Mouse (Mus musculus) spleen, adult 2 months (tissue): ENCODE data around the gene Aacs. TPM values are rescaled to one million over a fixed set of nuclear protein-coding genes. Genes with fewer than 3 reads are reported as not detected.
"Not testable (repeated sequence)": the region's sequence is repeated elsewhere in the genome, so short reads cannot be mapped to it uniquely, and the experiment has no call there.

Source experiments
- DNase-seq, 2 experiments: peaks; one replicate each; pipeline versions ENCODE4 v3.0.0 to v3.0.0-alpha.2; 2012 to 2021; ENCODE audit warnings: low spot score in 2 of 2, low read depth in 1 of 2
- H3K27ac ChIP-seq: fragments of 200-500 bp; 2 replicates; pipeline ENCODE4 v1.5.1; 2012; ENCODE audit warnings: low read length, inconsistent platforms; ENCODE audit not compliant: insufficient read depth
- H3K27me3 ChIP-seq: fragments of 200-500 bp; 2 replicates; pipeline ENCODE4 v1.6.1; 2012; ENCODE audit warnings: mild to moderate bottlenecking, moderate library complexity, low read length, inconsistent platforms; ENCODE audit not compliant: control insufficient read depth, insufficient read depth
- H3K36me3 ChIP-seq: fragments of 200-500 bp; 2 replicates; pipeline ENCODE4 v1.6.1; 2012; ENCODE audit warnings: mild to moderate bottlenecking, low read length, inconsistent platforms; ENCODE audit not compliant: control insufficient read depth, insufficient read depth
- H3K4me1 ChIP-seq: fragments of 200-500 bp; 2 replicates; pipeline ENCODE4 v1.6.1; 2011; ENCODE audit warnings: inconsistent platforms; ENCODE audit not compliant: control insufficient read depth, insufficient read depth, insufficient read length
- H3K4me3 ChIP-seq: fragments of 200-500 bp; 2 replicates; pipeline ENCODE4 v1.5.1; 2011; ENCODE audit warnings: mild to moderate bottlenecking, inconsistent platforms; ENCODE audit not compliant: insufficient read depth, insufficient read length; ENCODE audit errors: extremely low read depth
- CTCF ChIP-seq: fragments of 200-500 bp; IDR thresholded peaks from 2 replicates; pipeline ENCODE4 v1.5.1; 2011; ENCODE audit warnings: mild to moderate bottlenecking, inconsistent platforms; ENCODE audit not compliant: insufficient read depth, insufficient read length, insufficient replicate concordance; ENCODE audit errors: extremely low read depth
- POLR2A ChIP-seq: fragments of 200-500 bp; IDR thresholded peaks from 2 replicates; pipeline ENCODE4 v1.6.1; 2011; ENCODE audit warnings: low read depth, low read length, inconsistent platforms
- WGBS: fragments of 180-500 bp; shearing (Covaris S2); methylation state at CpG from one replicate; pipeline ENCODE4 v1.1.7; 2018; 5-methylcytosine and 5-hydroxymethylcytosine counted together
- polyA plus RNA-seq: library from polyadenylated mRNA; depleted of rRNA; stranded (reverse); fragments of >200 nt; gene quantifications from 2 replicates; pipeline ENCODE4 v1.2.3, GENCODE M21; 2012; rRNA removed

Gene Aacs
- polyA plus RNA-seq = 23.4 and 27.1 TPM in 2 replicates

DNA sequence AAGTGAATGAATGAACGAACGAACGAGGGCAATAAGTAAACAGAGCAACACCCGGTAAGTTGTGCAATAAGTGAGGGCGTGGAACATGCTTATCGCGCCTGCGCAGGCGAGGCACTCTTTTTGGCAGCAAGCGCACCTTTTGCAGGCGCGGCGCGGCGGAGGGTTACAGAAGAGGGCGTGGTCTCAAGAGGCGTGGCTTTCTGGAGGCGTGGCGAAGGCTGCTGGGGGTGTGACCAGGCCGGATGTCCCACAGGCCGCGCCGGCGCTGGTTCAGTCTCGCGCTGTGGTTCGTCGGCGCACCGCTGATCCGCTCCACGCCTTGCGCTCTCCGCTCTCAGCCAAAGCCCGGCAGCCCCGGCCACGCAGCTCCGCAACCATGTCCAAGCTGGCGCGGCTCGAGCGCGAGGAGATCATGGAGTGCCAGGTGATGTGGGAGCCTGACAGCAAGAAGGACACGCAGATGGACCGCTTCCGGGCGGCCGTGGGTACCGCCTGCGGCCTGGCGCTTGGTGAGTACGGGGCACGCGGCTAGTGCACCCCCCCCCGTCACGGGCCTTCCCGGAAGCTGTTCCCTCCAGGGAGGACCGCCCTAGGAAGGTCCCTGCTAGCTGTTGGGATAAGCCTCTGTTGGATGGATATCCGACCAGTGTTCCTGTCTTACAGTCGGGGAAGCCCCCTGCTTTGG is at the start of gene Aacs:
TSS of gene Aacs (plus strand) at position 214 of the 685 bp plus-strand sequence.
- Histone ChIP-seq H3K4me1 (peaks cover 18% of the 10 kb centered on the region; the same call in 1 of the 2 replicates), H3K27me3 (no peaks in the 10 kb centered on the region), H3K27ac (peak within 1 kb of the TSS; percentile 66), H3K36me3 (no peaks in the 10 kb centered on the region), H3K4me3 (peak within 1 kb of the TSS; percentile 79)
- TF ChIP-seq POLR2A (peak; percentile 82), CTCF (no peak)
- DNase-seq = peak; percentile 92 to 97
- WGBS = under 1% methylated on average over 60 of the region's 60 CpGs

DNA sequence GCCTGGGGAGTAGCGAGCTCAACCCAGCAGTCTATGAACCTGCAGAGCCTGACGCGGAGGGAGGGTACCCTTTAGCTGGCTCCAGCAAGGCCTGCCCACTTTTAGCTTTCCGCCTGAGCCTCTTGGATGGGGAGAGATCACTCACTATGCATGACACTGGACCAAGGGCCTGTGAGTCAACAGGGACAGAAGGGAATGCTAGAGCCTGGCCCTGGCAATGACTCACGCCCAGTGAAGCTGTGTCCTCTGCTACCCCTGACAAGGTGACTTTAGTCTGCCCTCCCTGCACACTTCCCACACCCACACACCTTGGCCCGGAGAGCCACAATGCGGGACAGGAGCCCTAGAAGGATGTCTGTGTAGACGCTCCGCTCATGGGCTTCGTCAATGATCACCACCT is 49.3 kb upstream of the Aacs start:
- TF ChIP-seq CTCF = no peak
- no peak for TF ChIP-seq POLR2A
- H3K36me3 ChIP-seq = peaks cover 68% of the 10 kb centered on the region
- no peaks in the 10 kb centered on the region for H3K4me1 ChIP-seq
- 86% methylated on average over 10 of the region's 10 CpGs for WGBS
- DNase-seq = no peak
- H3K27ac ChIP-seq = no peak overlapping the region
- H3K4me3 ChIP-seq = no peak overlapping the region
- H3K27me3 ChIP-seq = no peaks in the 10 kb centered on the region

DNA sequence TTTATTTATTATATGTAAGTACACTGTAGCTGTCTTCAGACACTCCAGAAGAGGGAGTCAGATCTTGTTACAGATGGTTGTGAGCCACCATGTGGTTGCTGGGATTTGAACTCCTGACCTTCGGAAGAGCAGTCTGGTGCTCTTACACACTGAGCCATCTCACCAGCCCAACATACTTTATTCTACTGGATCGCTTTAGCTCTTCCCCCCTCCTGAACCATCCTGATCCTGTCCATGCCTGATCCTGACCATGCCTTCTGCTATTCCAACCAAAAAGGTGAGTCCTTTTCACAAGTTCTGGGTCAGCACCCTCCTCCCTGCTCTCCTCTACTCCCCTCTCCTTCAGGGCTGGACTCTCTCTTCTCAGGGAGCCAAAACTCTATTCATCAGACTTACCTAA is 43.3 kb upstream of the Aacs start:
- DNase-seq, H3K4me1 ChIP-seq, H3K4me3 ChIP-seq, H3K27ac ChIP-seq, H3K27me3 ChIP-seq: not testable (repeated sequence)
- WGBS = 96% methylated on average over 2 of the region's 2 CpGs
- peaks cover 31% of the 10 kb centered on the region for H3K36me3 ChIP-seq

DNA sequence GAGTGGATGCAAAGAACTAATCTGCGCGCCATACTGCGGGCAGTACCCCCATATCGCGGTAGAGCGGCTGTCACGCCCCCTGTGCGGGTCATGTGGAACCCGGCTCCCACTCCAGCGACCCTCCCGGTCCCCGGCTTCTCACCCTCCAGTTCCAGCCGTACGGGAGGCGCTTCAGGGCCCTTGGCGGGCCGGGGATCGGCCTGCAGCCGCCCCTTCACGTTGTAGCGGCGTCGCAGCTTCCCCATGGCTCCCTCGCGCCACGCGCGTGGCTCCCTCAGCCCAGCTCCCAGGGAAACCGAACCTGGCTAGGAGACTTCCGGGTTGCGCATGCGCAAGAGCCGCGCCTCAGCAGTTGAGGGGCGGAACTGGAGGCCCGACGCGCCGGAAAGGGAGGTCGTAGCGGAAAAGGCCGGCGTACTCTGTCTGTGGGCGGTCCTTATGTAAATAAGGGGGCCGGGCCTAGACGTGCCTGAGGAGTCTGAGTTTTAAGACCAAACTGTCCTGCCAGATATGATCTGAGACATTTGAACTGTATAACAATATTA is 41.7 kb upstream of the Aacs start, which contains the start of gene Dhx37:
TSS of gene Dhx37 (minus strand) at position 329 of the 545 bp plus-strand sequence.
- Histone ChIP-seq H3K27me3 (no peaks in the 10 kb centered on the region), H3K36me3 (peaks cover 17% of the 10 kb centered on the region), H3K4me3 (peak within 1 kb of the TSS; percentile 83), H3K4me1 (peaks cover 5% of the 10 kb centered on the region; the same call in 1 of the 2 replicates), H3K27ac (0 out of 2 replicates have a peak within 1 kb of the TSS, but pooled peaks have one; percentile 49)
- WGBS = under 1% methylated on average over 46 of the region's 46 CpGs
- TF ChIP-seq CTCF (no peak), POLR2A (peak; percentile 70)
- DNase-seq = peak; percentile 91 to 93

DNA sequence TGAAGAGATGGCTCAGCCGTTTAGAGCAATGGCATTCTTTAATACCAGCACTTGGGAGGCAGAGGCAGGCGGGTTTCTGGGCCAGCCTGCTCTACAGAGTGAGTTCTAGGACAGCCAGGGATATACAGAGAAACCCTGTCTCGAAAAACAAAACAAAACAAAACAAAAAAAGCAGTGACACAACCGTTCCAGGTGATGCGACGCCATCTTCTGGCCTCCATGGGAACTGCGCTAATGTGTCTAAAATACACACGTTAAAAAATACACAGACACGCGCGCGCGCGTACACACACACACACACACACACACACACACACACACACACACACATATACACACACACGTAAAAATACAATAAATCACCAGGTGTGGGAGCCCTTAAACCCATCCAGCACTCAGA is 41.3 kb upstream of the Aacs start:
- WGBS = 56% methylated on average over 15 of the region's 15 CpGs
- H3K4me1 ChIP-seq, H3K27me3 ChIP-seq, H3K27ac ChIP-seq, H3K4me3 ChIP-seq, DNase-seq: not testable (repeated sequence)
- H3K36me3 ChIP-seq = peaks cover 12% of the 10 kb centered on the region

DNA sequence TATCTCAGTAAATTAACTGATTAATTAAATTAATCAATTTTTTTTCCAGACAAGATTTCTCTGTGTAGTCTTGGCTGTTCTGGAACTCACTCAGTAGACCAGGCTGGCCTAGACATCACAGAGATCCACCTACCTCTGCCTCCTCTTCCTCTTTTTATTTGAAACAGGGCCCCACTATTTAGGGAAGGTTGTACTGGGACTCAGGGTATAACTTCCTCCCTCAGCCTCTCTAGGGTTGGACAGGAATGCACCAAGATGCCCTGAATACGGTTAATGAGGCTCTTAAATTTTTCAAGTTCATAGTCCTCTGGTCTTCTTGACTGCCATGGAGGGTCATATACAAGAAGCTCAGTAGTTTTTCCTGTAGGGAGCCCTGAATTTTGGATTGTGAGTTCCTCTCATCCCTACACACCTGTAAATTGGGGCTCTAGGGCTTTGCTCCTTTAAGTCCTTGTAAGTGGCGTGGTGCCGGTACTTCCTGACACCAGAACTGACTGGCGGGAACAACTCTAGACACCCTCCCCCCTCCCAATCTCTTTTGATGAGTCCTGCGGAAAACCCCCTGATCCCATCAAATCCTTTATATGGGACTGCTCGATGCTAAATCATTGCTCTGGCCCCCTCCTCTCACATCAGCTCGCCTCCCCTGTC is 34.9 kb upstream of the Aacs start:
- 3% methylated on average over 7 of the region's 7 CpGs for WGBS
- no peak for TF ChIP-seq POLR2A
- peak overlapping the region; percentile 91 for H3K4me3 ChIP-seq

More for the DNA sequence above, 34.9 kb upstream of the Aacs start:
- Histone ChIP-seq H3K27me3 (no peaks in the 10 kb centered on the region), H3K4me1 (peaks cover 18% of the 10 kb centered on the region), H3K36me3 (no peaks in the 10 kb centered on the region), H3K27ac (peak overlapping the region; percentile 66)
- DNase-seq = no peak
